Mouse (Mus musculus) C2C12 (cell line): ENCODE results near the gene Maf.

Experiments used
- CEBPB ChIP-seq: IDR thresholded peaks from one replicate; pipeline ENCODE4 v1.6.1; 2011; ENCODE audit warnings: low read depth, mild to moderate bottlenecking, control low read depth, moderate library complexity
- CTCF ChIP-seq: IDR thresholded peaks from one replicate; pipeline ENCODE4 v1.5.1; 2011; ENCODE audit not compliant: control insufficient read depth, insufficient read depth, insufficient read length
- FOSL1 ChIP-seq: IDR thresholded peaks from one replicate; pipeline ENCODE4 v1.8.0; 2011; ENCODE audit warnings: mild to moderate bottlenecking, low read length; ENCODE audit not compliant: poor library complexity, insufficient read depth, severe bottlenecking
- MAX ChIP-seq: IDR thresholded peaks from one replicate; pipeline ENCODE4 v1.6.1; 2011; ENCODE audit warnings: mild to moderate bottlenecking, control low read depth
- MYOD1 ChIP-seq: IDR thresholded peaks from one replicate; pipeline ENCODE4 v1.6.1; 2011; ENCODE audit warnings: low read depth; ENCODE audit not compliant: control insufficient read depth, insufficient read length
- USF1 ChIP-seq: IDR thresholded peaks from one replicate; pipeline ENCODE4 v1.6.1; 2011; ENCODE audit warnings: low read depth, mild to moderate bottlenecking, control low read depth, moderate library complexity

DNA sequence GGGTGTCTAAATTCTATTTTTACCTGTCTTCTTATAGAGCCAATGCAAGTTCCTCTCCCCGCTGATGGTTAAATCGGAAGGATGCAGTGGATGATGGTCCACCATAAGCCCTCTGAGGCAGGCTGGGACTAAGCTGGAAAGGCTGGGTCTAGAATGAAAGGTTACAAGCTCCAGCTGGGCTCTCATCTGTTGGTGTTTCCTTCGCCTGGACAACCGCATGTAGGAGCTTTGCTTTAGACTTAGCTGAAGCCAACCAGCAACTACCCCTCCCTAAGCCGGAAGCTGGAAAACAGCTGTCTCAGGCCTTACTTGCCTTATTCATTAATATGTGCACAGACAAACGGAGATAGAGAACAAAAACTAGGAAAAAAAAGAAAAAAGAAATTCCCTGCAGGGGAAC lies 70.8 kb downstream of the Maf start:
- TF ChIP-seq CTCF (no peak), MAX (no peak), USF1 (no peak), FOSL1 (no peak), MYOD1 (no peak), CEBPB (no peak)
